In genomic region chrX:7714135-7714899, GRCm38 (mm10) we compare ENCODE assay signal across 7 mouse cellular contexts. TPM values are rescaled to one million over a fixed set of nuclear protein-coding genes. Genes with fewer than 3 reads are reported as not detected.
DNase-seq lines count a peak whose midpoint lies in the region; ATAC-seq lines count a peak whose summit lies in the region.
"Not testable (repeated sequence)": the region's sequence is repeated elsewhere in the genome, so short reads cannot be mapped to it uniquely, and the experiment has no call there.

Wdr45 (plus strand) TSS chrX:7714333.

- H3K9ac ChIP-seq in embryonic facial prominence, embryonic 12.5 days; limb, embryonic 11.5 days (ENCODE audit: low read length); midbrain, embryonic 14.5 days (replicated peaks; ENCODE audit: low read length): not testable (repeated sequence)

- DNase-seq in adrenal gland, postnatal 25 days, result peak; percentile 83
- peak; percentile 100 for DNase-seq in heart, adult 11 months
- peak; percentile 91 for DNase-seq in kidney, adult 18-20 months
- DNase-seq in limb, embryonic 11.5 days (ENCODE audit: low spot score), result peak; percentile 87
- peak; percentile 94 for DNase-seq in midbrain, embryonic 14.5 days
- peak; percentile 78 to 85 for DNase-seq in spleen, adult 18-20 months

- not testable (repeated sequence) for H3K27me3 ChIP-seq in embryonic facial prominence, embryonic 12.5 days; limb, embryonic 11.5 days (ENCODE audit: control insufficient read depth, insufficient read depth, low read length); midbrain, embryonic 14.5 days (ENCODE audit: control insufficient read depth, insufficient read depth, low read length)

- not testable (repeated sequence) for H3K27ac ChIP-seq in embryonic facial prominence, embryonic 12.5 days; limb, embryonic 11.5 days (replicated peaks; ENCODE audit: low read depth, low read length)
- H3K27ac ChIP-seq in midbrain, embryonic 14.5 days (replicated peaks; ENCODE audit: low read depth, low read length), result 0 out of 2 replicates have a peak within 1 kb of the TSS, but pooled peaks have one; percentile 26

- 13% methylated on average over 38 of the region's 60 CpGs for WGBS in embryonic facial prominence, embryonic 12.5 days
- 18% methylated on average over 18 of the region's 60 CpGs for WGBS in limb, embryonic 11.5 days
- WGBS in midbrain, embryonic 14.5 days, result 26% methylated on average over 42 of the region's 60 CpGs

- peak; percentile 94 for ATAC-seq in embryonic facial prominence, embryonic 12.5 days (ENCODE audit: insufficient number of reproducible peaks, insufficient read depth, low FRiP score, low TSS enrichment)
- ATAC-seq in limb, embryonic 11.5 days (ENCODE audit: insufficient number of reproducible peaks, low FRiP score, low TSS enrichment, low read depth), result peak; percentile 97
- peak; percentile 96 for ATAC-seq in midbrain, embryonic 14.5 days (ENCODE audit: low FRiP score, low TSS enrichment)

- not testable (repeated sequence) for H3K9me3 ChIP-seq in embryonic facial prominence, embryonic 12.5 days; limb, embryonic 11.5 days (ENCODE audit: control insufficient read depth, low read length); midbrain, embryonic 14.5 days (ENCODE audit: control insufficient read depth, low read length)

- H3K4me2 ChIP-seq in embryonic facial prominence, embryonic 12.5 days (replicated peaks), result peak within 1 kb of the TSS; percentile 36
- H3K4me2 ChIP-seq in limb, embryonic 11.5 days (ENCODE audit: low read depth, severe bottlenecking), result peak within 1 kb of the TSS; percentile 35; the same call in 1 of the 2 replicates
- peak within 1 kb of the TSS; percentile 53 for H3K4me2 ChIP-seq in midbrain, embryonic 14.5 days (ENCODE audit: low read length)

- peak within 1 kb of the TSS; percentile 29 for H3K4me3 ChIP-seq in embryonic facial prominence, embryonic 12.5 days
- H3K4me3 ChIP-seq in limb, embryonic 11.5 days (ENCODE audit: low read depth, low read length), result peak within 1 kb of the TSS; percentile 27
- peak within 1 kb of the TSS; percentile 34 for H3K4me3 ChIP-seq in midbrain, embryonic 14.5 days (replicated peaks; ENCODE audit: low read depth, low read length)

- H3K4me1 ChIP-seq in embryonic facial prominence, embryonic 12.5 days; limb, embryonic 11.5 days (ENCODE audit: control insufficient read depth, insufficient read depth, low read length); midbrain, embryonic 14.5 days (ENCODE audit: control insufficient read depth, insufficient read depth, low read length): not testable (repeated sequence)

- not testable (repeated sequence) for H3K36me3 ChIP-seq in embryonic facial prominence, embryonic 12.5 days; limb, embryonic 11.5 days (ENCODE audit: control insufficient read depth, insufficient read depth, low read length); midbrain, embryonic 14.5 days (ENCODE audit: control insufficient read depth, insufficient read depth, low read length)

RNA-seq across cellular contexts. Expression of gene Wdr45, which starts in this region (rescaled TPM):
- 79.0 and 80.8 TPM in 2 replicates for total RNA-seq in adrenal gland, postnatal 25 days (2021)
- 32.3 and 33.0 TPM in 2 replicates for polyA plus RNA-seq in embryonic facial prominence, embryonic 12.5 days (2016; fragmentation: Nextera tagmentation; extraction: Ambion mirVana)
- 16.7 and 20.6 TPM in 2 replicates for polyA plus RNA-seq in limb, embryonic 11.5 days (2014; fragmentation: Nextera tagmentation; extraction: Ambion mirVana)
- 23.9 and 29.5 TPM in 2 replicates for polyA plus RNA-seq in midbrain, embryonic 14.5 days (2014; fragmentation: Nextera tagmentation; extraction: Ambion mirVana)
